Mouse (Mus musculus): ENCODE results near the gene Tbc1d24.

Gene Tbc1d24

GRCm38 (mm10) chr17:24209916-24210240 lies 4.5 kb upstream of the Tbc1d24 start:
- in situ Hi-C loops (cut with MboI, MseI): no loop called here

- in situ Hi-C loops (cut with MboI, MseI): no loop called here
These were observed 3.9 kb upstream of the Tbc1d24 start, which contains the start of gene Ntn3 for GRCm38 (mm10) chr17:24209043-24209915. TSS of gene Ntn3 (minus strand) at chr17:24209531.

- in situ Hi-C loops (cut with MboI, MseI): no loop called here
These were observed 3.3 kb upstream of the Tbc1d24 start for GRCm38 (mm10) chr17:24208641-24209042.

- in situ Hi-C loops (cut with MboI, MseI): no loop called here
These were observed 2.6 kb upstream of the Tbc1d24 start for GRCm38 (mm10) chr17:24207768-24208640.

- in situ Hi-C loops (cut with MboI, MseI): no loop called here
These were observed 1.3 kb upstream of the Tbc1d24 start for GRCm38 (mm10) chr17:24206451-24207351.

- in situ Hi-C loops (cut with MboI, MseI): no loop called here
These were observed 573 bp upstream of the Tbc1d24 start for GRCm38 (mm10) chr17:24205908-24206361.

GRCm38 (mm10) chr17:24204846-24205245 lies 516 bp downstream of the Tbc1d24 start:
- in situ Hi-C loops (cut with MboI, MseI): no loop called here

- in situ Hi-C loops (cut with MboI, MseI): no loop called here
These were observed 1.5 kb downstream of the Tbc1d24 start for GRCm38 (mm10) chr17:24203611-24204534.

GRCm38 (mm10) chr17:24203068-24203467 lies 2.3 kb downstream of the Tbc1d24 start:
- in situ Hi-C loops (cut with MboI, MseI): no loop called here

GRCm38 (mm10) chr17:24201092-24201491 lies 4.3 kb downstream of the Tbc1d24 start:
- in situ Hi-C loops (cut with MboI, MseI): no loop called here

- in situ Hi-C loops (cut with MboI, MseI): no loop called here
These were observed 5.6 kb downstream of the Tbc1d24 start for GRCm38 (mm10) chr17:24199741-24200140.

- in situ Hi-C loops (cut with MboI, MseI): no loop called here
These were observed 6.1 kb downstream of the Tbc1d24 start for GRCm38 (mm10) chr17:24199252-24199651.

GRCm38 (mm10) chr17:24197032-24197824 lies 8.1 kb downstream of the Tbc1d24 start:
- in situ Hi-C loops (cut with MboI, MseI): no loop called here

GRCm38 (mm10) chr17:24195349-24195748 lies 10.0 kb downstream of the Tbc1d24 start:
- in situ Hi-C loops (cut with MboI, MseI): no loop called here

GRCm38 (mm10) chr17:24193769-24194168 lies 11.6 kb downstream of the Tbc1d24 start:
- in situ Hi-C loops (cut with MboI, MseI): no loop called here

GRCm38 (mm10) chr17:24193268-24193667 lies 12.1 kb downstream of the Tbc1d24 start:
- in situ Hi-C loops (cut with MboI, MseI): no loop called here

GRCm38 (mm10) chr17:24192848-24193247 lies 12.5 kb downstream of the Tbc1d24 start:
- in situ Hi-C loops (cut with MboI, MseI): no loop called here

- in situ Hi-C loops (cut with MboI, MseI): no loop called here
These were observed 13.9 kb downstream of the Tbc1d24 start for GRCm38 (mm10) chr17:24191481-24191880.

GRCm38 (mm10) chr17:24190934-24191333 lies 14.4 kb downstream of the Tbc1d24 start:
- in situ Hi-C loops (cut with MboI, MseI): no loop called here

Data from regulatory T cell (primary cell).